Mouse (Mus musculus): ENCODE results near the gene Coro1c. TPM values are rescaled to one million over a fixed set of nuclear protein-coding genes. Genes with fewer than 3 reads are reported as not detected.
A peak's percentile ranks its signal among the peaks of the same experiment; 100 is the strongest.
"Not testable (repeated sequence)": the region's sequence is repeated elsewhere in the genome, so short reads cannot be mapped to it uniquely, and the experiment has no call there.

The Coro1c gene
- total RNA-seq, 2 experiments from 2014 or later: 88.6 to 88.7 TPM

- DNase-seq (ENCODE audit: low spot score in 2 of 2): no peak
Observed at GRCm38 (mm10) chr5:113830292-113830643, 78.3 kb downstream of the Coro1c start.

DNA sequence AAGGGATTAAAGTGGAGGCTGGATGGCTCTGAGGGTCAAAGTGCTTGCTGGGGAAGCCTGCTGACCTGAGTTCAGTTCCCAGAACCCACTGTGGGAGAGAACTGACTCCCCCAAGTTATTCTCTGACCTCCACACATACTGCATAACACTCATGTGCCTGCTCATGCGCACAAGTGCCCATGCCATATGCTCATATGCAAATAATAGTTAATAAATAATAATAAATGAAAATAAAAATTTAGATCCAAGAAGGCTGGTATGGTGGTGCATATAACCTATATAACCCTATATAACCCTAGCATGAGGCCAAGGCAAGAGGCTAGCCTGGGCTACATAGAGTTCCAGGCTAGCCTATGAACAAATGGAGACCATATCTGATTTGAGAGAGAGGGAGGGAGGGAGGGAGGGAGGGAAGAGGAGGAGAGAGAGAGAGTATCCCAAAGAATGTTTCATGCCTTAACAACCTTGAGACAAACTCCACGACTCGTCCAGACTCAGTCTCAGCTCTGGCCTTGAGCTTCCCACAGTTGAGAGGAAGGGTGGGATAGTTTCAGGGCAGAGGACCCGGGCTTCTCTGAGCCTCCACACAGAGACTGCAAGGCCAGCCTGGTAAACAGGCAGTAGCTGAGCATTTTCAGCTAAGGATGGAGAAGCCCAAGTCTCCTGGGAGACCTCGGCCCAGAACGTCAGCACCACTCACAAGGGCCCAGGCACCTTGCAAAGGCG, 78.8 kb downstream of the Coro1c start:
- no peak for DNase-seq (ENCODE audit: low spot score in 2 of 2)

DNA sequence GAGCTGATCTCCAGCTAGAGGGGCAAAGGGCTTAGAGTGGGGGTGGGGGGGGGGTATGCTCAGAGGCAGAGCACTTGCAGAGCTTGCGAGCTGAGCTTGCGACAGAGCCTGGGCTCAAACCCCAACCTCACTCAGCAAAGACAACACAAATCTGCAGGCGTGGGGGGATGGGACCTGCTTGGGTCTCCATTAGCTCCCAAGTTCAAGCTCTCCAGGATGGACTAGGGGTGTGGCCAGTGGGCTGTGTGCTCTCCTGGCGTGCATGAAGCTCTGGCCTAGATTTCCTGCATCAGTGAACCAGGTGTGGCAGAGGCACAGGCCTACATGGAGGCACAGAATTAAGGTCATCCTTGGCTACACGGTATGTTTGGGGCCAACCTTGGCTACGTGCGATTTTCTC, 80.1 kb downstream of the Coro1c start:
- no peak for DNase-seq (ENCODE audit: low spot score in 2 of 2)

GRCm38 (mm10) chr5:113827991-113828411, 80.6 kb downstream of the Coro1c start:
- no peak for DNase-seq (ENCODE audit: low spot score in 2 of 2)

DNA sequence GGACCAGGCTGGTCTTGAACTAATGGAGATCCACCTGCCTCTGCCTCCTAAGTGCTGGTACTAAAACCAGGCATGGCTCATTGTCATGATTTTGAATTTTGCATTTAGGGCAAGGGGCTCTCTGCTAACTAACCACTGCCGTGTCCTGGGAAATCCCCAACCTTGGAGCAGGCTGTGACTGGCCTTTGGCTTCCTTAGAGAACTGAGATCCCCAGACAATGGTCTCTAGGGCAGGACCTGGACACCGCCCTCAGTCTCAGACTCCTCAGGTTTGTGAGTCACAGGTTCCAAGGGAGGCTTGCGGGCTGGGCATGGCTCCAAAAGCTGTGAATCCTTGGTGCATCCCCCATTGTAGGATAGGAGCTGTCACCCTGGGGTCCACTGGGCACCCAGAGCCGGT, 81.9 kb downstream of the Coro1c start:
- no peak for DNase-seq (ENCODE audit: low spot score in 2 of 2)

DNA sequence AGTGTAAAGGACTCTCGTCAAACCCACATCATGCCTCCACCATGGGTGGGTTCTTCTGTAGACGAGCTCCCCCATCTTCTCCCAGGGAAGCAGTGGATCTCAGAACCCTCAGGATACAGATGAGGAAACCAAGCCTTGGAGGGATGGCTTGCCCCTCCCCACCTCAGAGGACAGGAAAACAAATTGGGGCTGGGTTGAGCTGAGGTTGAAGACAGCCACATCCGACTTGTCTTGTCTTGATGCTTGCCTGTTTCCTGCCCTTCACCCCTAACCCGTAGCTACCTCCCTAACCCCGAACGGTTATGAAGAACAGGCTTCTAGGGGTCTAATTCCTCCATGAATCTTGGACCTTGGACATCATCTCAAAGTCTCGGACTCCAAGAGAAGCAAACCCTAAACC, 83.0 kb downstream of the Coro1c start:
- DNase-seq (ENCODE audit: low spot score in 2 of 2): no peak

GRCm38 (mm10) chr5:113824228-113824627, 84.3 kb downstream of the Coro1c start:
- DNase-seq (ENCODE audit: low spot score in 2 of 2): no peak

DNA sequence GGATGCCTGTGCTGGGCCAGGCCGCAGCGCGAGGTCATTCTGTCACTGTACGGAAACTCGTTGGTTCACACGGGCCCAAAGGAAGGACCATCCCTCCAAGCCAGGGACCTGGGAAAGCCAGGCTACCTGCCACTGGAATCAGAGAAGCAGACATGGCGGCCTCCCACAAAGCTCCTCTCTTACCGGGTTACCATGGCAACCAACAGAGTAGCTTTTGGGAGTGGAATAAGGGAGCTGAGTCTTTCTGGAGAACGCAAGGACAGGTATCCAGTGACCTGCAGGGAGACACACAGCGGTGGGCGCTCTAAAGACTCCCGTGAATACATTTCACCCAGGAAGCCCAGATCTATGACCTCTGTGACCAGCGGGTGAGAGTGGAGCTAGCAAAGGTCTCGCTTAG, 90.0 kb downstream of the Coro1c start:
- no peak for DNase-seq (ENCODE audit: low spot score in 2 of 2)

DNA sequence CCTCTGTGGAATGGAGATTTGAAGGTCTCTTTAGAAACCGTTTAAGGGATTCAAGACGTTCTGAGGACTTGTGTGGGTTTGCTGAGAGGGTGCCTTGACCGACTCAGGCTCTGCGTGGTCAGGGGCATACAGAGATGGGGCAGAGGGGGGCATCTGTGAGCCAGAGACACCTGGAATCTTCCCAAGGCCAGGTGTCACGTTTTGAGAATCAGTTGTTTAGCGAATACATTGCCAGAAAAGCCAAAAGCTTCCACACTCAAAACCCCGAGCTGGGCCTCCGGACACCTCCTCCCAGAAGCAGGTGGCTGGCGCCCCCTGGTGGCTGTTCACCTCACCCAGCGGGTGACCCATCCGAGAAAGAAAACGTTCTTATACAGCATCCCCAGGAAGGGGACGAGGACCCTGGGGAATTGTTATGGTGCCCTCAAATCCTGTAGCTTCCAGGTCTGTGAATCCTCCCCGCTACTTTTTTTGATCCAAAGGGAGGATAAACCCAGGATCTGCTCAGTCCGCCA, 92.9 kb downstream of the Coro1c start:
- peak; percentile 28 to 64 for DNase-seq (ENCODE audit: low spot score in 2 of 2)

GRCm38 (mm10) chr5:113815041-113815389, 93.5 kb downstream of the Coro1c start:
- no peak for DNase-seq (ENCODE audit: low spot score in 2 of 2)

DNA sequence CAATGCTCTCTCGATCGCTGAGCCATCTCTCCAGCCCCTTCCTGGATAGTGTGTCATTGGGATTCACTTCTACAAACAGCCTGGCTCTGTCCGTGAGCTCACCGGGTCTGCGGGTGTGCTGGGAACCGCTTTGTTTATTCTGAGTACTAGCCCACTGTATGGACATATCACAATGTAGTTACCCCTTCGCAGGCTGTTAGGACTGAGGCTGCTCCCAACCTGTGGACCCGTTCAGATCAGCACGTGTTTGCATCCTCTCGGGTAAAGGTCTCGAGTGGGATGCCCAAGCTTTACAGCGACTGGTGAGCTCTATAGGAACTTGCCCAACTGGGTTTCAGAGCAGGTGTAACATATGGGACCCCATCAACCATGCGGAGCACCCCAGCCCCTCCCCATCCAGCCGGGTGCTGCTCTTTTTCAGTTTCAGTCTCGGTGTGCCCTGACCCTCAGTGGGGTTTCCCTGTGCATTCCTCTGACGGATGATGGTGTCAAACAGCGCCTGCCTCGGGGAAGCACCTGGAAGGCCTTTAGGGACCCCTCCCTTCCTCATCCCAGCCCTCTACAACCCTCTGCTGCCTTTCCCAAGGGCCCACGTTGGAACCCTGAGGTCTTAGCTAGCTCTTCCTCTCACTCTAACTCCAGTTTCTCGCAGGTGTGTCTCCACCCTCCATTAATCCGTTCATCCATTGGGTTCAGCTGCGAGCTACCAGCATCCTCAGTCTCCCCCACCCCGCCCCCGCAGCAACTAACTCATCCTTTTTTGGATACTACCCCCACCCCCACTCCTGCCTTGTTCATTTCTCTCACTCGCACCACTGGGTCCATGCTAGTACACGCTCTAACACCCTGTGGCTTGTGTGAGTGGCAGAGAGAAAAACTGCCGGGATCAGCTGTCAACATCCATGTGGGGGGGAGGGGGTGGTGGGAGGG, 94.2 kb downstream of the Coro1c start:
- DNase-seq (ENCODE audit: low spot score in 2 of 2): no peak

- DNase-seq (ENCODE audit: low spot score in 2 of 2): no peak
Observed at GRCm38 (mm10) chr5:113813608-113814007, 95.0 kb downstream of the Coro1c start.

- no peak for DNase-seq (ENCODE audit: low spot score in 2 of 2)
Observed at GRCm38 (mm10) chr5:113812638-113813037, 95.9 kb downstream of the Coro1c start.

DNA sequence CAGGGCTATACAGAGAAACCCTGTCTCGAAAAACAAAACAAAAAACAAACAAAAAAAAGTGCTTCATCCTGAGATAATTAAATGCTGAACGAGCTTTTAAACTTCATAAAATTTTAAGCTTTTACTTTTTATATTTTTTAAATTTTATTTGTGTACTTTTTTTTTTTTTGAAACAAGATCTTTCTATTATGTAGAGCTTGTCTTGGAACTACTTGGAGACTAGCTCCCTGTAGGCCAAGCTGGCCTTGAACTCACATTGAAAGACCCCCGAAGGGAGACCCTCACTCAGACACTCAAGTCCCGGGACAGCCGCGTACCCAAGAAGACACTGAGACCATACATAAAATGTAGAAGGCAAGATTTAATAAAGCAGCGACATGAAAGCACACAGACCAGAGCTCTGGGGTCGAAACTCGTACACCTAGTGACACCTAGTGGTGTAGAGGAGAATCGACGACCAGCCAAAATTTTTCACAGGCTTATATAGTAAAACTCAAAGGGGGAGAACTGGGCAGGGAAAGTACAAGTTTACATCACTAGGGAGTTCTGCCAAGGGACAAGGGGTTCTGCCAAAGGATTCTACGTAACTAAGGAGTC, 96.6 kb downstream of the Coro1c start:
- not testable (repeated sequence) for DNase-seq (ENCODE audit: low spot score in 2 of 2)

- no peak for DNase-seq (ENCODE audit: low spot score in 2 of 2)
Observed at GRCm38 (mm10) chr5:113810111-113810510, 98.4 kb downstream of the Coro1c start.

DNA sequence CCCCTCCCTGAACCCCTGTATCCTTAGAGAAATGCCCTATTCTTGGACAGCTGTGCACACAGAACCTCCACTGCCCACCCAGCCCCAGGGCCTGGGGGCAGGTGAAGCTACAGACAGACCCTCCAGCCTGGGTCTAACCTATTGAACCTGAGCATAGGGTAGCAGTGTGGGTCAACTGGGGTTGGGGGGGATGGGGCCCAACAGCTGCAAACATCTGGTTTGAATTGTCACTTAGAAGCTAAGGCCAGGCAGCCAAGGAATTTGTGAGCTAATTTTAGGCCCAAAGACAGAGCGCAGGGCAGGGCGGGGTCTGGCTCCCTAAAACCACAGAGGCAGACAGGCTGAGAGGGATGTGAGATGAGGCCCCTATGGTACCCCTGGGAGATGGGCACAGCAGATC, 100.4 kb downstream of the Coro1c start:
- DNase-seq (ENCODE audit: low spot score in 2 of 2): no peak

GRCm38 (mm10) chr5:113807712-113808111, 100.8 kb downstream of the Coro1c start:
- no peak for DNase-seq (ENCODE audit: low spot score in 2 of 2)

GRCm38 (mm10) chr5:113806414-113806813, 102.1 kb downstream of the Coro1c start:
- no peak for DNase-seq (ENCODE audit: low spot score in 2 of 2)

- DNase-seq (ENCODE audit: low spot score in 2 of 2): no peak
Observed at GRCm38 (mm10) chr5:113805301-113805700, 103.3 kb downstream of the Coro1c start.

GRCm38 (mm10) chr5:113804395-113804966, 104.1 kb downstream of the Coro1c start:
- no peak for DNase-seq (ENCODE audit: low spot score in 2 of 2)

DNA sequence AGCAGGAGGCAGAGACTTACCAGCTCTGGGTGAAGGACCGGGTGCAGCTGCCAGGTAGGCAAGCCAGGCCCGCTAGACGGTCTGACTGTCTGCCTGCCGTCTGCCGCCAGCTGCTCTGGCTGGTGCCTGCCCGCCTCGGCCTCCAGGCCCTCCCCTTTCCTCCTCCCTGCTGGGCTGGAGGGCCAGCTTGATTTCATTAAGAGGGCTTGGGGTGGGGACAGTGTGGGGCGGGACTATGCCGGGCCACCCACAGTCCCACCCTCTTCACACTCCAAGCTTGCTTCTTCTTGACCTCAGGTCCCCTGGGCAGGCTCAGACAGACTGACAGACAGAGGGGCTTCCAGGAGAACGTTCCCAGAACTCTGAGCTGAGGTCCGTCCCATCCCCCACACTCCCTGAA, 108.3 kb downstream of the Coro1c start, which contains the start of gene Tmem119:
Gene Tmem119 (minus strand): TSS at position 237 of the 400 bp plus-strand sequence.
- DNase-seq (ENCODE audit: low spot score in 2 of 2): no peak

Measured in layer of hippocampus, adult 18-20 months (tissue).